Comparison of ENCODE assay signal across 8 mouse cellular contexts in the genomic region with DNA sequence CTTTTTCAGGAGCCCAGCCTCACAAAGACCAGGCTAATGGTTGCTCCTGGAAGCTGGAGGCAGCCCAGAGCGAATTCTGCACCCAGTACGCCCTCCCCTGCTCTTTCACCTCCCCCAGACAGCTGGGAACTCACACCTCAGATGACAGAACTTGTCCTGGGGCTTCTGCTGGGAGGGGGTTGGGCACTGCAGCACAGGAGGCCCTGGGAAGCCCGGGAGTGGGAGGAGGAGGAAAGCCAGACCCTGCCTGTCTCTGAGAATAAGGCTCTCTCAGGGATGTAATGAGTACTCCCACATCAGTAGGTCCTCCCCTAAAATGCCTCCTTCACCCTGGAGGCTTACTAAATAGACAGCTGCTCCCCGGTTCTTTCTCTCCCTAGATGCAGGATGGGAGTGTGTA. TPM values are rescaled to one million over a fixed set of nuclear protein-coding genes. Genes with fewer than 3 reads are reported as not detected.
A peak's percentile ranks its signal among the peaks of the same experiment; 100 is the strongest.
DNase-seq lines count a peak whose midpoint lies in the region; ATAC-seq and TF ChIP-seq lines count a peak whose summit lies in the region.

No protein-coding gene starts in this region.

- no peak overlapping the region for H3K9ac ChIP-seq in intestine, embryonic 14.5 days (ENCODE audit: low read length)
- no peak overlapping the region for H3K9ac ChIP-seq in intestine, postnatal 0 days (ENCODE audit: low read depth, low read length)

- ATAC-seq in intestine, embryonic 14.5 days (replicated peaks; ENCODE audit: low FRiP score, low TSS enrichment, low read depth): no peak
- ATAC-seq in intestine, postnatal 0 days: no peak

- H3K36me3 ChIP-seq in intestine, embryonic 14.5 days (ENCODE audit: control insufficient read depth, insufficient read depth, low read length): peaks cover 29% of the 10 kb centered on the region
- H3K36me3 ChIP-seq in intestine, postnatal 0 days (ENCODE audit: control insufficient read depth, insufficient read depth): peaks cover 19% of the 10 kb centered on the region; the same call in 1 of the 2 replicates

- 14% methylated on average over 4 of the region's 4 CpGs for WGBS in intestine, embryonic 14.5 days
- 42% methylated on average over 4 of the region's 4 CpGs for WGBS in intestine, postnatal 0 days

- DNase-seq in intestine, embryonic 14.5 days (ENCODE audit: low spot score): peak; percentile 58
- DNase-seq in right cerebral cortex, adult 18-20 months: peak; percentile 73
- DNase-seq in right cerebral cortex, postnatal 4 days: no peak
- DNase-seq in heart, postnatal 4 days: peak; percentile 55
- peak; percentile 68 for DNase-seq in testis, postnatal 10 days (ENCODE audit: low spot score)
- no peak for DNase-seq in layer of hippocampus, postnatal 36 days
- no peak for DNase-seq in urinary bladder, adult 2 months (ENCODE audit: low spot score)

- no peaks in the 10 kb centered on the region for H3K9me3 ChIP-seq in intestine, embryonic 14.5 days (ENCODE audit: control insufficient read depth, low read length)
- H3K9me3 ChIP-seq in intestine, postnatal 0 days (ENCODE audit: control insufficient read depth): no peaks in the 10 kb centered on the region

- no peaks in the 10 kb centered on the region for H3K27me3 ChIP-seq in intestine, embryonic 14.5 days (replicated peaks; ENCODE audit: control insufficient read depth, insufficient read depth, low read length)
- no peaks in the 10 kb centered on the region for H3K27me3 ChIP-seq in intestine, postnatal 0 days (replicated peaks; ENCODE audit: control insufficient read depth, insufficient read depth, low read length)

- no peak overlapping the region for H3K4me3 ChIP-seq in intestine, embryonic 14.5 days (ENCODE audit: low read depth, low read length)
- no peak overlapping the region for H3K4me3 ChIP-seq in intestine, postnatal 0 days (ENCODE audit: low read depth, low read length)

- peaks cover 35% of the 10 kb centered on the region for H3K4me1 ChIP-seq in intestine, embryonic 14.5 days (replicated peaks; ENCODE audit: control insufficient read depth, insufficient read depth, low read length)
- peaks cover 8% of the 10 kb centered on the region; the same call in 1 of the 2 replicates for H3K4me1 ChIP-seq in intestine, postnatal 0 days (replicated peaks; ENCODE audit: control insufficient read depth, insufficient read depth, low read length)

- H3K27ac ChIP-seq in intestine, embryonic 14.5 days (ENCODE audit: low read depth): peak overlapping the region; percentile 67
- H3K27ac ChIP-seq in intestine, postnatal 0 days (ENCODE audit: low read depth, low read length): no peak overlapping the region

- TF ChIP-seq CTCF in intestine, postnatal 0 days (IDR thresholded peaks at IDR 0.05; ENCODE audit: low read depth): no peak

- H3K4me2 ChIP-seq in intestine, embryonic 14.5 days (ENCODE audit: low read length): no peak overlapping the region
- no peak overlapping the region for H3K4me2 ChIP-seq in intestine, postnatal 0 days (replicated peaks; ENCODE audit: low read depth)

RNA-seq across cellular contexts. Expression of gene Vamp2, which starts 1.2 kb away (rescaled TPM):
- 76.7 TPM in 2 replicates for polyA plus RNA-seq in intestine, embryonic 14.5 days (2014; fragmentation: Nextera tagmentation; extraction: Ambion mirVana)
- 45.3 and 50.3 TPM in 2 replicates for polyA plus RNA-seq in intestine, postnatal 0 days (2015; fragmentation: Nextera tagmentation; extraction: Ambion mirVana)
- total RNA-seq in heart, postnatal 4 days (2021): 10 to 100 TPM; 80.2 to 84.6 TPM
- 100 to 1,000 TPM; 962 to 984 TPM for total RNA-seq in layer of hippocampus, postnatal 36 days (2021)
- polyA plus RNA-seq in urinary bladder, adult 2 months (2012; rRNA removed): 163 and 180 TPM in 2 replicates

RNA-seq across cellular contexts. Expression of gene Per1, which starts 7.9 kb away (rescaled TPM):
- polyA plus RNA-seq in intestine, embryonic 14.5 days (2014; fragmentation: Nextera tagmentation; extraction: Ambion mirVana): 10.5 and 13.4 TPM in 2 replicates
- 7.2 and 11.3 TPM in 2 replicates for polyA plus RNA-seq in intestine, postnatal 0 days (2015; fragmentation: Nextera tagmentation; extraction: Ambion mirVana)
- total RNA-seq in heart, postnatal 4 days (2021): 10 to 100 TPM; 42.6 to 55.6 TPM
- total RNA-seq in layer of hippocampus, postnatal 36 days (2021): 10 to 100 TPM; 78.2 to 92.8 TPM
- 26.8 and 28.5 TPM in 2 replicates for polyA plus RNA-seq in urinary bladder, adult 2 months (2012; rRNA removed)

RNA-seq across cellular contexts. Expression of gene Tmem107, which starts 16.5 kb away (rescaled TPM):
- polyA plus RNA-seq in intestine, embryonic 14.5 days (2014; fragmentation: Nextera tagmentation; extraction: Ambion mirVana): 50.1 and 58.9 TPM in 2 replicates
- 14.5 TPM in 2 replicates for polyA plus RNA-seq in intestine, postnatal 0 days (2015; fragmentation: Nextera tagmentation; extraction: Ambion mirVana)
- total RNA-seq in heart, postnatal 4 days (2021): 1 to 10 TPM; 6.7 to 8.6 TPM
- 10 to 100 TPM; 20.8 to 24.0 TPM for total RNA-seq in layer of hippocampus, postnatal 36 days (2021)
- polyA plus RNA-seq in urinary bladder, adult 2 months (2012; rRNA removed): 17.9 and 25.8 TPM in 2 replicates

RNA-seq across cellular contexts. Expression of gene Borcs6, which starts 27.6 kb away (rescaled TPM):
- 8.8 TPM in 2 replicates for polyA plus RNA-seq in intestine, embryonic 14.5 days (2014; fragmentation: Nextera tagmentation; extraction: Ambion mirVana)
- polyA plus RNA-seq in intestine, postnatal 0 days (2015; fragmentation: Nextera tagmentation; extraction: Ambion mirVana): 13.4 and 13.8 TPM in 2 replicates
- 10 to 100 TPM; 13.8 to 14.3 TPM for total RNA-seq in heart, postnatal 4 days (2021)
- total RNA-seq in layer of hippocampus, postnatal 36 days (2021): 10 to 100 TPM; 27.8 to 30.4 TPM
- polyA plus RNA-seq in urinary bladder, adult 2 months (2012; rRNA removed): 18.0 and 19.4 TPM in 2 replicates

RNA-seq across cellular contexts. Expression of gene Hes7, which starts 33.1 kb away (rescaled TPM):
- 0.28 and 0.32 TPM in 2 replicates for polyA plus RNA-seq in intestine, embryonic 14.5 days (2014; fragmentation: Nextera tagmentation; extraction: Ambion mirVana)
- 0.21 and 0.37 TPM in 2 replicates for polyA plus RNA-seq in intestine, postnatal 0 days (2015; fragmentation: Nextera tagmentation; extraction: Ambion mirVana)
- under 1 TPM; 0.23 to 0.29 TPM for total RNA-seq in heart, postnatal 4 days (2021)
- 1 to 10 TPM in 1 of 2 experiments, under 1 TPM in 1; 0.68 to 1.1 TPM for total RNA-seq in layer of hippocampus, postnatal 36 days (2021)
- 0.24 and 0.37 TPM in 2 replicates for polyA plus RNA-seq in urinary bladder, adult 2 months (2012; rRNA removed)

Comparison
In these comparisons a context has a peak if more than half of its experiments do, and no peak if none do; other contexts are left out.
1. DNase-seq: peak in intestine, embryonic 14.5 days (single experiment), right cerebral cortex, adult 18-20 months (single experiment), heart, postnatal 4 days (single experiment) and testis, postnatal 10 days (single experiment); none in right cerebral cortex, postnatal 4 days (single experiment), layer of hippocampus, postnatal 36 days (0 of 2) and urinary bladder, adult 2 months (single experiment).